Mouse (Mus musculus) olfactory bulb, adult 2 months (tissue): ENCODE measurements at regions not wholly inside any gene's neighbourhood (a gene's known extent, or its start where the extent isn't known, plus 50 kb on each side); places are given as distances from the start of the nearest gene placed in this dataset.

ENCODE experiments used
- CTCF ChIP-seq: fragments of 200-500 bp; IDR thresholded peaks from 2 replicates; pipeline ENCODE4 v1.5.1; 2012; ENCODE audit warnings: low read depth, mild to moderate bottlenecking, low read length, moderate library complexity; ENCODE audit not compliant: insufficient read depth
- POLR2A ChIP-seq: fragments of 200-500 bp; IDR thresholded peaks from 2 replicates; pipeline ENCODE4 v1.6.1; 2012; ENCODE audit warnings: mild to moderate bottlenecking, low read depth, low read length, moderate library complexity; ENCODE audit not compliant: insufficient read depth

DNA sequence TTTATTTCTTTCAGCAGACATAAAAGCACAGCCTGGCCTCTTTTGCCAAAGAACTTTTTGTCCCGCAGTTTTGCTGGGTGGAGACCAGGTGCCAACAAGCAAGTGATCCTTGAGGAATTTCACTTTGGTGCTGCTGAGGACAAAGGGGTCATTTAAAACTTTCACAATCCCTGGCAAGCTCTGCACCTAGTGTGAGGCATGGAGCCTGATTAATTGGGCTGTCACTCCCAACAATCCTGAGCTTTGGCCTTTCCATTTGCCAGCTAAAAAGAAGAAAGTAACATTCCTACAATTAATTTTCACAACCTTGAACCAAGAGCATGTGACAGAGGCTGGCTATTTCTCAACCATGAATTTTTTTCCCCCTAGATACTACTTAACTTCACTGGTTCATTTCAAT, 516.2 kb downstream of the Ets1 start:
- TF ChIP-seq POLR2A (no peak), CTCF (no peak)
